Mouse (Mus musculus) embryonic facial prominence, embryonic 14.5 days (tissue): ENCODE data around the gene Peli3. TPM values are rescaled to one million over a fixed set of nuclear protein-coding genes. Genes with fewer than 3 reads are reported as not detected.
"Not testable (repeated sequence)": the region's sequence is repeated elsewhere in the genome, so short reads cannot be mapped to it uniquely, and the experiment has no call there.

ENCODE experiments used
- ATAC-seq: fragments of 200-750 bp; cut with Nextera tagmentation; 2 replicates; pipeline ENCODE4 v1.8.0; 2017; ENCODE audit warnings: low read depth, moderate number of reproducible peaks, moderate TSS enrichment
- DNase-seq: peaks from one replicate; pipeline ENCODE4 v3.0.0-alpha.2; 2015; ENCODE audit warnings: low spot score
- H3K27ac ChIP-seq: fragments of 300-500 bp; sonication (generic); replicated peaks from 2 replicates; pipeline ENCODE4 v1.5.1; 2014; ENCODE audit warnings: low read depth, mild to moderate bottlenecking, low read length, moderate library complexity
- H3K27me3 ChIP-seq: fragments of 300-500 bp; sonication (generic); replicated peaks from 2 replicates; pipeline ENCODE4 v1.6.1; 2014; ENCODE audit warnings: low read length; ENCODE audit not compliant: control insufficient read depth, insufficient read depth
- H3K36me3 ChIP-seq: fragments of 300-500 bp; sonication (generic); 2 replicates; pipeline ENCODE4 v1.6.1; 2014; ENCODE audit warnings: low read length, mixed read lengths; ENCODE audit not compliant: control insufficient read depth, insufficient read depth
- H3K4me1 ChIP-seq: fragments of 300-500 bp; sonication (generic); 2 replicates; pipeline ENCODE4 v1.6.1; 2014; ENCODE audit warnings: antibody characterized with exemption, low read length; ENCODE audit not compliant: control insufficient read depth, insufficient read depth
- H3K4me2 ChIP-seq: fragments of 300-500 bp; sonication (generic); 2 replicates; pipeline ENCODE4 v1.6.1; 2014; ENCODE audit warnings: low read depth, mild to moderate bottlenecking, low read length, moderate library complexity, mixed read lengths
- H3K4me3 ChIP-seq: fragments of 300-500 bp; sonication (generic); 2 replicates; pipeline ENCODE4 v1.5.1; 2014; ENCODE audit warnings: low read depth, mild to moderate bottlenecking, low read length
- H3K9ac ChIP-seq: fragments of 300-500 bp; sonication (generic); 2 replicates; pipeline ENCODE4 v1.6.1; 2014; ENCODE audit warnings: low read depth, mild to moderate bottlenecking, low read length, moderate library complexity, mixed read lengths
- H3K9me3 ChIP-seq: fragments of 300-500 bp; sonication (generic); 2 replicates; pipeline ENCODE4 v1.6.1; 2016; ENCODE audit warnings: low read length; ENCODE audit not compliant: control insufficient read depth
- WGBS: fragments of 180-500 bp; shearing (Covaris S2); extraction: QIAGEN DNeasy Blood & Tissue Kit; methylation state at CpG from one replicate; pipeline ENCODE4 v1.1.7; 2014; 5-methylcytosine and 5-hydroxymethylcytosine counted together
- polyA plus RNA-seq: library from polyadenylated mRNA; unstranded; fragments of >200 nt; fragmentation: Nextera tagmentation; extraction: Ambion mirVana; gene quantifications from 2 replicates; pipeline ENCODE4 v1.2.1, GENCODE M21; 2014

Gene Peli3
- polyA plus RNA-seq, 1 experiment from 2014 or later = 2.0 TPM

DNA sequence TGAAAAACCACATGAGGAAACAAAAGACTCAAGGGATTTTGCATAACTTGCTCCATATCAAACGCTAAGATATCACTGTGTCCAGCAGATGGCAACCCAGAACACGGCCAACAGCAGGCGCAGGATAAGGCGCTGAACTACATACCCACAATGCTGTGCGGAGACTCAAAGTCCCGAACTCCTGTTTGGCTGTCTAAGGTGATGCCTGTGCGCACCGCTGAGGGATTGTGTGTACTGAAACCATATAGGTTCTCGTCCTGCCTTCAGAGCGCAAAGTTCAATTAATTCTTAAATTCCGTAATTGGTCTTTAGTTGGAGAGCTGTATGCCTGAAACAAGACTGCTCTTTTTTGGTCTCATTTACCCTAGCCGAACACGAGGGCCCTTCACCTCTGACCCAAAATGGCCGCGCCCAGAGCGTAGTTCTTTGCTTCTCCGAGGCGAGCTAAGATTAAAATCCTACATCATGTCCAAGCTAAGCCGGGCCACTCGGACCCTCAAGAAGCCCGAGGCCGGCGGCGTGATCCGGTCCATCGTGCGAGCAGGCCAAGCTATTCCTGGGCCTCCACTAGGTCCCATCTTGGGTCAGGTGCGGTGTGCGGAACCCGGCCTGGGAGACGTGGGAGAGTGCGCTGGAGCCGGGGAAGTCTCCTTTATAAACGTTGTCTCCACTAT, 19.1 kb upstream of the Peli3 start, which contains the start of gene Mrpl11:
Mrpl11 (plus strand) TSS at position 220 of the 674 bp plus-strand sequence.
- ATAC-seq = peak; percentile 99
- Histone ChIP-seq H3K36me3 (peaks cover 28% of the 10 kb centered on the region), H3K4me1 (peaks cover 5% of the 10 kb centered on the region; the same call in 1 of the 2 replicates), H3K27me3 (no peaks in the 10 kb centered on the region), H3K9ac (peak within 1 kb of the TSS; percentile 85), H3K9me3 (no peaks in the 10 kb centered on the region), H3K27ac (peak within 1 kb of the TSS; percentile 72), H3K4me3 (peak within 1 kb of the TSS; percentile 77), H3K4me2 (peak within 1 kb of the TSS; percentile 64)
- under 1% methylated on average over 34 of the region's 34 CpGs for WGBS
- DNase-seq = peak; percentile 98

DNA sequence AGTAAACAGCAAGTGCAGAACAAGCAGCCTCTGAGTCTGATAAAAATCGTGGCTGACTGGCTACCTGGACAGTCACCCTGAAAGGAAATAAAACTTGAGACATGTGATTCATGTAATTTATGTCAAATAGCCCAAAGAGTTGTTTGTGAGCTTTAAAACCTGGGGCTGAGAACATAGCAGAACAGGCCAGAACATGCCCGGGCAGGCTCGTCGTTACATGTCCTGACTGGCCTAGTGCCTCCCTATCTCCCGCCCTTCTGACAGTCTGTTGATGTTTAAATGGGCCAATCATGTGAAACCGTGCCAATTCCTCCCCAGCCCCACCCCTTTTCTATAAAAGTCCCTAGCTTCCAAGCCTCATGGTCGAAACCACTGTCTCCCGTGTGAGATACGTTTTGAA, 5.7 kb upstream of the Peli3 start:
- H3K4me3 ChIP-seq, H3K27ac ChIP-seq, H3K9ac ChIP-seq, H3K36me3 ChIP-seq, H3K27me3 ChIP-seq, H3K4me2 ChIP-seq, H3K9me3 ChIP-seq, H3K4me1 ChIP-seq, DNase-seq, ATAC-seq: not testable (repeated sequence)
- 83% methylated on average over 9 of the region's 9 CpGs for WGBS

DNA sequence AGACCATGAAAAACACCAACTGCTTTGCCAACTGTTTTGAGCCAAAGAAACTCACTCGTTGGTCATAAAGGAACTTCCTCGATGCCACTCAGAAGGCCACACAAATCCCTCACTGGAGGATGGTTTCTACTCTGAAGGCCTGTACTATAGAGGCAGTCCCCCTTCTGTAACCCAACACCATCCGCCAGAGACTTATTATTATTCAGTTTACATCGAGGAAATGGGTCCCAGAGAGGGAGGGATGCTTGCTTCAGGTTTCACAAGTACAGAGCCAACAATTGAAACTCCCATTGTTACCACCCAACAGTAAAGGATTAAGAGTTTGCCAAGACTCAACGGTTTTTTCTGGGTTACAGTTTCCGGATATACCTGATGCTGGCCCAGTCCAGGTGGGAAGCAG, 2.6 kb upstream of the Peli3 start:
- Histone ChIP-seq H3K9me3 (no peaks in the 10 kb centered on the region), H3K4me3 (no peak overlapping the region), H3K36me3 (no peaks in the 10 kb centered on the region), H3K9ac (no peak overlapping the region), H3K4me1 (peaks cover 5% of the 10 kb centered on the region; the same call in 1 of the 2 replicates), H3K27ac (no peak overlapping the region), H3K27me3 (no peaks in the 10 kb centered on the region), H3K4me2 (no peak overlapping the region)
- 37% methylated on average over 6 of the region's 6 CpGs for WGBS
- ATAC-seq = peak; percentile 64; the same call in 1 of the 2 replicates
- DNase-seq = peak; percentile 67

DNA sequence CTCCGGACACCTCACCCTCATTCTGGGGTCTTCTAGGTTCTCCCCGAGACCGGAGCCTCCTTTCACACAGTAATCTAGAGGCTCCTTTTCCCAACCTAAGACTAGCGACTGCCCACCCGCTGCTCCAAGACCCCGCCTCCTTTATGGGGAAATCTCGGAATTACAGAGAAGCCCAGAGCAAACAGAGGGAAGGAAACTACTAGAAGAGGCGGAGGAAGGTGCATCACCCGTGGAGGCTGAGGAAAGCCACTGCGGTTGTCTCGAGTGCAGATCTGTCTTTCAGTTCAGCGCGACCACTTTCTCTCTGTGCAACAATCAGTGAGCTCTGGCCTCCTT, 294 bp upstream of the Peli3 start:
- Histone ChIP-seq H3K4me3 (peak overlapping the region; percentile 67), H3K4me1 (peaks cover 5% of the 10 kb centered on the region; the same call in 1 of the 2 replicates), H3K36me3 (no peaks in the 10 kb centered on the region), H3K27ac (no peak overlapping the region), H3K27me3 (no peaks in the 10 kb centered on the region), H3K9me3 (no peaks in the 10 kb centered on the region), H3K9ac (peak overlapping the region; percentile 69; the same call in 1 of the 2 replicates), H3K4me2 (peak overlapping the region; percentile 76)
- ATAC-seq = peak; percentile 53
- no peak for DNase-seq
- WGBS = 5% methylated on average over 13 of the region's 13 CpGs

DNA sequence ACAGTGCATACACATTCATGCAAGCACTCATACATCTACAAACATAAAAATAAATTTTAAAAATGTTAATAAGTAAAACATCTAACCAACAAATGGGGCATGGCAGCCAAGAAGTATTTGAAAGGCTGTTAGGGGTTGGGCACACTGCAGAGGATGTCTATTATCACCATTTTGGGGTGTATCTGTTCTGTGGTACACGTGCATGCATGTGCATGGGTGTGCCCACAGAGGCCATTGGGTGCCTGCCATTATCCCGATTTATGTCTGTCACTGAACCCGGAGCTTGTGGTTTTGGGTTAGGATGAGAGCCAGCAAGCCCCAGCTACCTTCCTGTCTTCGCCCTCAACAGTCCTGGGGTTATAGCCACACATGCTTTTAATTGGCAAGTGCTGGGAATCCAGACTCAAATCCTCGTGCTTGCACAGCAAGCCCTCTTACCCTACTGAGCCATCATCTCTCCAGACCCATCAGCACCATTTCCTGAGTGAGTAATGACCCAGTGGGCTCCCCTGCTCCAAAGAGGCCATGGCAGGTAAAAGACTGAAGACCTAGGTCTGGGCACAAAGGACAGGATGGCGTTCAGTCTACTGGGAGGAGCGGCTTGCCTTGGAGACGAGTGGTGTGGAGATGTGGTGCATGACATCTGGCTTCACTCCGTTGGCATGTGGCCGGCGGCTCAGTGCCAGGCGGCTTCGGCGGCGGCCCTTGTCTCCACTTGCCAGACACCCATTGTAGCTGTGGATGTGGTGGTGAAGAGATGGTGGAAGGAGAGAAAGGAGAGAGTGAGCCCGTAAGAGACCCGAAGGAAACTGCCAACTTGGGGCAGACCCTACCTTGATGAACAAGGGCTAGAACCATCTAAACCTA, 5.2 kb downstream of the Peli3 start:
- WGBS = 76% methylated on average over 17 of the region's 17 CpGs
- ATAC-seq (no peak), DNase-seq (peak; percentile 48)
- Histone ChIP-seq H3K27ac (no peak overlapping the region), H3K36me3 (peaks cover 5% of the 10 kb centered on the region; the same call in 1 of the 2 replicates), H3K9me3 (no peaks in the 10 kb centered on the region), H3K27me3 (no peaks in the 10 kb centered on the region), H3K4me1 (peaks cover 5% of the 10 kb centered on the region; the same call in 1 of the 2 replicates), H3K4me3 (no peak overlapping the region), H3K4me2 (no peak overlapping the region), H3K9ac (no peak overlapping the region)

DNA sequence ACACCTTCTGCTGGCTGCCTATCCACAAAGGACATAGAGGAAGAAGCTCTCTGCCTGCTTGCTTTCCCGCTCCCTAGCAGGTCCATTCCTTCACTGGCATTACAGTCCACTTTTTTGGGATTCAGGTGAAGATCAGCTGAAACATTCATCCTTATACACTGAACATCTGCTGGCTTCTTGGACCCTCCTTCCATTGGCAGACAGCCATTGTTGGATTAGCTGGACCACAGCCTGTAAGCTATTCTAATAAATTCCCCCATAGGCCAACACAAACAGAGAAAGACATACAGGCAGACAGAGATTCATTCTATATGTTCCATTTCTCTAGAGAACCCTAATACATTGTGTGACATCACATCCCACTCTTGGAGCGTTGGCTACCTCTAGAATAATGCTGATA, 6.0 kb downstream of the Peli3 start:
- H3K27me3 ChIP-seq = no peaks in the 10 kb centered on the region
- WGBS = 77% methylated on average over 2 of the region's 2 CpGs
- ATAC-seq = no peak
- H3K36me3 ChIP-seq = peaks cover 5% of the 10 kb centered on the region; the same call in 1 of the 2 replicates
- H3K9me3 ChIP-seq = no peaks in the 10 kb centered on the region
- peak; percentile 33 for DNase-seq
- no peak overlapping the region for H3K4me3 ChIP-seq
- no peak overlapping the region for H3K9ac ChIP-seq
- no peak overlapping the region for H3K27ac ChIP-seq
- no peak overlapping the region for H3K4me2 ChIP-seq
- no peaks in the 10 kb centered on the region for H3K4me1 ChIP-seq

DNA sequence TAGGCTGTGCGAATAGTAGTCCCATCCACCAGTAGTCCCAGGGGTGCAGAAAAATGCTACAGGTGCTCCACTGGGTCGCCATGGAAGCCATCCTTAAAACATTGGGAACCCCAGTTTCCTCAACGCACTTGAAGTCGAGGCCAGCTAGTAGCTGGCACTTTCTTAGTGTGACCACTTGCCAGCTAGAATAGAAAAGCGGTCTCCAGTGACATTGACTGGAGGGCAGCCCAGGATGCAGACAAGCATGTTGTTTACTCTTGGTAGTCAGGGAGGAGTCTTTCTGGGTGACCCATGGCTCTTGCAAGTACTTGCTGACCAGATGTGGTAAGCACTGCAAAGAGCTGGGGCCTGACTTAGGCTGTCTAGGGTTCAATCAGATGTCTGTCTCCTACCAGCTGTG, 14.1 kb downstream of the Peli3 start:
- Histone ChIP-seq H3K4me2 (peak overlapping the region; percentile 65), H3K9me3 (no peaks in the 10 kb centered on the region), H3K27ac (peak overlapping the region; percentile 81), H3K4me3 (peak overlapping the region; percentile 58), H3K27me3 (no peaks in the 10 kb centered on the region), H3K4me1 (peaks cover 13% of the 10 kb centered on the region), H3K36me3 (peaks cover 19% of the 10 kb centered on the region), H3K9ac (peak overlapping the region; percentile 69)
- 52% methylated on average over 5 of the region's 5 CpGs for WGBS
- DNase-seq (no peak), ATAC-seq (0 out of 2 replicates have a peak, but pooled peaks have one; percentile 1)

DNA sequence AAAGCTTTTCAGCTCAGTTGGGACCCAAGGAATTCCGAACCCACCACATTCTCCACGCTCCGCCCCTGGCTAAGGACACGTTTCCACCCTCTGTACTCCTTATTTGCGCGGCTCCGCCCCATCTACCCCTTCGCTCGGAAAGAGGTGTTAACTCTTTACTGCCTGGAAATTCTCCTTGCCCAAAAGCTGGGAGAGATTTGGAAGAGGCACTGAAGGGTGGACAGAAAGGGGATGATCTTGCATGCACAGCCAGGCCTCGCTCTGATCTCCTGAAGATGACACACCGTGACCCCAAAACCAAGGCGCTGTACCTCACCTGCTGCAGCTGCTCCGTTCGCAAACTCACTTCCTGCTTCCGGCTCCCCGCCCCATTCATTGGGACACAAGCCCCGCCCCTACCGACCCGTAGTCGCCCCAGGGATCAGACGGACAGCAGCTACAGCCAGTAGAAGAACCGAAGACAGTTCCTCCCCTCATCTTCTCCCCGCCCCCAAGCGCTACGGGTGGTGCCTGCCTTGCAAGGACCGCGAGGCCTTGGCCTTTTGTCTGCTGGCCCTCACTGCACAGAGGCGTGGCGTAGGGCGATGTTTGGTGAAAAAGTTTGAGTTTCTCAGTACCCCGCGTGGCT, 14.9 kb downstream of the Peli3 start, which contains the start of gene Dpp3:
Dpp3 (minus strand) TSS at position 384 of the 628 bp plus-strand sequence.
- H3K9ac ChIP-seq = peak within 1 kb of the TSS; percentile 69
- H3K4me1 ChIP-seq = peaks cover 13% of the 10 kb centered on the region
- H3K4me2 ChIP-seq = peak within 1 kb of the TSS; percentile 65
- peak within 1 kb of the TSS; percentile 58 for H3K4me3 ChIP-seq
- peaks cover 23% of the 10 kb centered on the region for H3K36me3 ChIP-seq
- ATAC-seq (peak; percentile 98), DNase-seq (peak; percentile 99)
- no peaks in the 10 kb centered on the region for H3K27me3 ChIP-seq
- under 1% methylated on average over 32 of the region's 32 CpGs for WGBS
- no peaks in the 10 kb centered on the region for H3K9me3 ChIP-seq
- peak within 1 kb of the TSS; percentile 81 for H3K27ac ChIP-seq
